Mouse (Mus musculus): ENCODE data around the gene Hip1.
A peak's percentile ranks its signal among the peaks of the same experiment; 100 is the strongest.

The Hip1 gene

DNA sequence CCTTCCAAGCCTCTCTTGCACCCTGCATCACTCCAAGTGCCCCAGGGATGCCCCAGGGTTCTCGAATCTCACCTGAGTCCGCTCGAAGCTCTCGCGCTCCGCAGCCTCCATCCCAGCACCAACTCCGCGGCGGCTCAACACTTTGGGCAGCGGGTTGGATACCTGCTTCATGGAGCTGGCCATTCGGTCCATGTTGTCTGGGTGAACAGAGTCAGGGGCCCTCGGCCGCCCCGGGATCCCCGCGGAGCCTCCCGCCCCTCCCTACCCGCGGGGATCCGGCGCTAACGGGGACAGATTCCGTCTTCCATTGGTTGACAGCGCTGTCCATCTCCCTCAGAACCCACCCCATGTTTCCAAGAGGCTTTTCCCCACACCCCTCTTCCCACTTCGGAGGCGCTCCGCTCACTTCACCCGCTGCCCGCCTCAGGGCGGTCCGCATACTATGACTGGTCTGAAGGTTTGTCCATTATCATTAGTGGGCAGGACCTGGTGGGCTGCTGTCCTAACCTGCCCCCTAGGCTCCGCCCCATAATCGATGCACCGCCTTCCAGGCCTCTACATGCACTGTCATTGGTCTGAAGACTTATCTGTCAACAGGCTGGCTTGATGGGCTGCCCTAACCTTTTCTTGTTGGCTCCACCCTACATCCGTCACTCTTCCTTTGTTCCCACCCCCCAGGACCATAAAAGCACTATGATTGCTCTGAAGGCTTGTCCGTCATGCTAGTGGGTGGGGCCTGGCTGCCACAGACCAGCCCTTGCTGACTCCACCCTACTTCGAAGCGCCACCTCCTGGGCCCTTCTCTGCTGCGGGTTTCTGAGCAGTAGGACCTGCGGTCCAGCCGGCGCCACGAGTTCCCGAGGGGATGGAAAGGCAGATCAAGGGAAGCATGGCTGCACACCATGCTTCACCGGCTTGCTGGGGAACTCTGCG, at the start of gene Hip1:
TSS of gene Hip1 (minus strand) at position 256 of the 933 bp plus-strand sequence.
- DNase-seq (ENCODE audit: low spot score), result peak; percentile 81

DNA sequence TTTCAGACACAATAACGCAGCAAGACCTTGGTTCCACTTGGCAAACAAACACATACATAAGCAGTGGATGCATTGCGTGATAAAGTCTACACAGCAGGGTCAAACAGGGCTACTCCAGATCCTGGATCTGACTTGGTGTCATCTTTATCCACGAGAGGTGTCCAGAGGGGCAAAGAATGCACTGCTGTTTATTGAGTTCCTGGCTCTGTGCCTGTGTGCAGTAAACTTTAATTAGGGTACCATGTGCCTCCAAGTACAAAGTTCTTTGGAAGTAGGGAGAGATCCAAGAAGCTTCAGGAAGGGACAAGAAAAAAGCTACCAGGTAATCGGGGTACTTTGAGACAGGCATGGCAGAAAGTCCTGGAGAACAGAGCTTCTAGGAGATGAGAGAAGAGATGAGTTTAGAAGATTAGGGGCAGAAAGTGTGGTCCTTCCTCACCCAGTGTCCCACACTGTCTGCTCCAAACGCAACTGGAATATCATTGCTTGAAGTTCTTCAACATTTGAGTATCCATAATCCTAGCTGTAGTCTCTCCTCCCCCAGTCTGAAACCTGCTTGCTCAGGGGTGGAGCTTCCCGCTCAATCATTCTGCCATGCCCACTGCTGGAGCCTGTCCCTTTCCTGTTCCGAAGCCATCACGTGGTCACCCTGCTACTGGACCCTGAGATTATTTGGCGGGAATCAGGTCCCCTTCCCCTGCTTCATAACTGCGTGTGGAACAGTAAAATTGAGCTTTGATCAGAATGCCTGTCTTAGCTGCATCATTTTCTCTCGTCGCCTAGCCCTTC, 45.3 kb upstream of the Hip1 start:
- no peak for DNase-seq (ENCODE audit: low spot score)

DNA sequence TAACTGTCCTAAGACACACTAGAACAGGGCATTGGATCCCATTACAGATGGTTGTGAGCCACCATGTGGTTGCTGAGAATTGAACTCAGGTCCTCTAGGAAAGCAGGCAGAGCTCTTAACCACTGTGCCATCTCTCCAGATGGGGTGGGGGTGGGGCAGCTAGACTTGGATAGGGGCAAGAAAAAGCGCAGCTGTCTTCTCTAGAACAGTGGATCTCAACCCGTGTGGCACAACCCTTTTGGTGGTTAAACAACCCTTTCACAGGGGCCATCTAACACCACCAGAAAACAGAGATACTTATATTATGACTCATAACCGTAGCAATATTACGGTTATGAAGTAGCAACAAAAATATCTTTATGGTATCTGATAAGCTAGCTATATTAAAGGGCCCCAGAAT, 42.8 kb upstream of the Hip1 start:
- no peak for DNase-seq (ENCODE audit: low spot score)

DNA sequence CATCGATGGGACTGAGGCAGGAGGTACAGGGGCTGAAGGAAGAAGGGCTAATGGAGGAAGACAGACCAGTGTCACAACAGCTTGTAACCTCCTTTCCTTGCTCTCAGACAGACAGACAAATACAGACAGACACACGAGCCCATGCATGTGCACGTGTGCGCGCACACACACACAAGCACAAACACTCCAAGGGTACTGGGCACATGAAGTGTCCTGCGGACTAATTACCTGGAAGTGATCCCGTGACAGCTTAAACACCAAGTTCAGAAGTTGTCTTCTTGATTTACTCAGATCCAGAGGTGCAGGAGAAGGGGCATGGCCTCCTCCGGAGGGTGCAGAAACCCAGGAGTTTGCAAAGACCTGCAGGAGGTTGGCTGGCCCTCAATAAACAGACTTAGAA, 40.8 kb upstream of the Hip1 start:
- DNase-seq (ENCODE audit: low spot score), result no peak

DNA sequence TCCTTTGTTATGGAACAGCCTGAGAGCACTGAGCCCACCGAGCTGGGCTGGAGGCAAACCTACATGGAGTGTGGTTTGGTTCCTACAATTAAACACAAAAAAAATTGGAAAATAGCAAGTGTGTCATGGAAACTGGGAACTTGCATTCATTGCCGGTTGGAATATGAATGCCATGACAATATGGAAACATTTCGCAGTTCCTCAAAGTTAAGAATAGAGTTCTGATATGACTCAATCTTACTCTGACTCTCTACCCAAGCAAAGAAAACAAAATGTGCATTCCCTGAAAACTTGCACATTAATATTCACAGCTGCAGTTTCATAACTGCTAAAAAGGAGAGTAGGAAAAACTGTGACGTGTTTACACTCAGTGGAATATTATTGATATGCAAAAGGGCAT, 37.4 kb upstream of the Hip1 start:
- DNase-seq (ENCODE audit: low spot score), result no peak

DNA sequence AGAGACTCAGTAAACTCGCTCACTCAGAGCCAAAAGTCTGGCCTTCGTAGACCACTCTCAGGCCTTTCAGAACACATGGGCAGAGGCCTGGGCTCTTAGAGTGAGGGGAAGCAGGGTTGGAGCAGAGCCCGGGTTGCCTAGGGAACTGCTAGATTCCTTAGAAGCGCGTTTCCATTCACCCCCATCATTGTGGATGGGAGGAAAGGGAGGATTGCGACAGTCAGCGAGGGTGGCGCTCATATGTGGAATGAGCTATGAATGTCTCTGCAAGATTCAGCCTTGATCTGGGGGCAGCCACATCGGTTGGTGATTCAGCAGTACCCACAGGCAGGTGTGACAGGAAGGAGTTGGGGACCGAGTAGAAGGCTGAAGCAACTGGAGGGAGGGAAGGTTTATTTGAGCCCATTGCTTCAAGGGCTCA, 34.4 kb upstream of the Hip1 start:
- no peak for DNase-seq (ENCODE audit: low spot score)

DNA sequence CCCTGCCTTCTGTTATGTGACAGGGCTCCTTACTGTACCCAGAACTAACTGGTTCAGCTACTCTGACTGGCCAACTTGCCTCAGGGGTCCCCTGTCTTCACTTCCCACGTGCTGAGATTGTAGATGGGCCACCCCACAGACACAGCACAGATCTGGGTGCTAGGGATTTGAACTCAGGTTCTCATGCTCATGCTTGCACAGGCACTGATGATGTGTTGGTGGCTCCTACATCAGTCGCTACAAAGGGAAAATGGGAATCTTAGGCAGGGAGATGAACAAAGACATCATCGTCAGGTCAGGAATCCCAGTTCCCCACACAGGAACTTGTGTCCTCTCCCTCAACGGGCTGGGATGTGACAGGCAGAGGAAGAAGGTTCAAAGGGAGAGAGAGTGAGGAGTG, 31.1 kb upstream of the Hip1 start:
- no peak for DNase-seq (ENCODE audit: low spot score)

DNA sequence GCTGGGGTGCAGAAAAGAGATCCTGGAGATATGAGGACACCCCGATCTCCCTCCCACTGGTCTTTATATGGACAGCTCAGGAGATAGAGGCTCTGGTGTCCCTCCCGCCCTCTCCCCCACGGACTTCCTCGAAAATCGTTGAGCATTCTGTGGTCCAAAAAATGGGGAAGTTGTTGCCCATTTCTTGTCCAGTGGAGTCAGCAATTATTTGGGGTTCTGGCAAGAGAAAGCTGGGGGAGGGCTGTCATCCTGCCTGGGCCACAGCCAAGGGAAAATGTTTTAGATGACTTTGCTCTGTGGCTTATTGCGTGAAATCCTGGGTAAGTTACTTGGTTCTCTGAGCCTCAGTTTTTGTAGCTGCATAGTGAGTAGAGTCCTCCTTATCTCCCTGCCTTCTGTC, 28.1 kb upstream of the Hip1 start, which contains the start of gene Ccl24:
TSS of gene Ccl24 (minus strand) at position 44 of the 400 bp plus-strand sequence.
- no peak for DNase-seq (ENCODE audit: low spot score)

DNA sequence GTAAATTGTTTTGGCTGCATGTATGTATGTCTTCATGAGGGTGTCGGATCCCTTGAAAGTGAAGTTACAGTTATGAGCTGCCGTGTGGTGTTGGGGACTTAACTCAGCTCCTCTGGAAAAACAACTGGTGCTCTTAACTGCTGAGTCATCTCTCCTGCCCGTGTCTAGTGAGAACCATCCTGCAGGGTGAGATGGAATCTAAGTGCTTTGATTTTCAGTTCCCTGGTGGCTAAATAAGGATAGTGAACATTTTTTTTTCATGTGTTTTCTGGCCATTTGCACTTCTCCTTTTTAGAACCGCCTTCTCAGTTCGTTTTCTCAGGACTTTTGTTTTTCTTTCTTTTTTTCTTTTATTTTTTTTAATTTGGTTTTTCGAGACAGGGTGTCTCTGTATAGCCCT, 23.8 kb upstream of the Hip1 start:
- no peak for DNase-seq (ENCODE audit: low spot score)

DNA sequence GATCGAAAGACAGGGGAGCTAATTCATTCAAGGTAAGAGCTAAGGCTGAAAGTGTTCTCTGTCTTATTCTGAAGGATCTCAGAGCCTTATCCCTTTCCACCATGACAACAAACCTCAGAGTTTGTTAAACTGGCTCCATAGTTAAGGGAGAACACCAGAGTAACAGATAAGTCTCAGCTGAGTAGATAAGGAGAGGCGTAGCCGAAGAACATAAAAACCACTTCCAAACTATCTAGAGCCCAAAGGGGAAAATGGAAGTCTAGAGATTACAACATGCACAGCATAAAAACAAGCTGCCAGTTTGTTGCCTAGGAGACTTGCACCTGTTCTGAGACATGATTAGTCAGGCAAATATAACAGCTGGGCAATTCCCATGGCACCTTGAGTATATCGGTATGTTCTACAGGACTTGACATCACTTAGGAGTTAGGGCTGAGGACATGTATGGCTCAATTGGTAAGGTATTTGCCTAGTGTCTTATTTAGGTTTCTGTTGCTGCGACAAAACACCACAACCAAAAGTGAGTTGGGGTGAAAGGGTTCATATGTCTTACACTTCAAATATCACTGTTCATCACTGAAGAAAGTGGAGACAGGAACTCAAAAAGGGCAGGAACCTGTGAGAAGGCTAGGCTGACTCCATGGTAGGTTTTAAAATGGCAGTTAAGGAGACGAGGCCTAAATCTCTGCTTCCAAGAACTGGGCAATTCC, 22.8 kb upstream of the Hip1 start:
- no peak for DNase-seq (ENCODE audit: low spot score)

DNA sequence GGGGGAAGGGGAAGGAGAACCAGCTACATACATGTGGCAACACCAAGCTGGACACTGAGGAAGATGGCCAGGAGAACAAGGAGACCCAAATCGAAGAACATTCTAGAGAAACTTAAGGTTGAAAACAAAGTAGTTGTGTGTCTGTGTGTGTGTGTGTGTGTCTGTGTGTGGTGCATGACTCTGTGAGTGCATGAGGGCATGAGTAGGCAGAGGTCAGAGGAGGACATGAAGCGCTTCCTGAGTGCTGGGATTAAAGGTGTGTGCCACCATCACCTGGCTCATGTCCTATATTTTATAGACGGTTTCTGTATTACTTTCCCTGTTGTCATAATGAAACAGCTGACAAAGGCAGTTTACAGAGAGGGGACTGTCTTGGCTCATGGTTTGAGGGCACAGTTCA, 18.5 kb upstream of the Hip1 start, which contains the start of gene Ccl26:
TSS of gene Ccl26 (minus strand) at position 101 of the 400 bp plus-strand sequence.
- DNase-seq (ENCODE audit: low spot score), result no peak

DNA sequence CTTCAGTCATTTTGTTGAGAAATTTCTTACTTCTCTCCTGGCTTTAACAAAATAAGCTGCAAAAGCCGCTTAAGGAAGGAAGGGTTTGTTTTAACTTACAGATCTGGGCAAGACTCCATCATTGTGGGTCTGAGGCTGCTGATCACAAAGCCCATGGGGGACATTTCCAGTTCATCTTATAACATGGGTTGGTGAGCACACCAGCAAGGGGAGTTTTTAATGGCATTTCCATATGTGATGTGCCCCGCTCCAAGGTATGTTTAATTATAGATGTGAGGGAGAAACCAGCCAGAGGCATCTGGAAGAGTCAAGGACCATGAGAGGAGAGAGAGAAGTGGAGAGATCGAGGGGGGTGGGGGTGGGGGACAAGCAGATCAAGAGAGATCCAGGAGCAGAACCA, 12.8 kb upstream of the Hip1 start:
- DNase-seq (ENCODE audit: low spot score), result no peak

DNA sequence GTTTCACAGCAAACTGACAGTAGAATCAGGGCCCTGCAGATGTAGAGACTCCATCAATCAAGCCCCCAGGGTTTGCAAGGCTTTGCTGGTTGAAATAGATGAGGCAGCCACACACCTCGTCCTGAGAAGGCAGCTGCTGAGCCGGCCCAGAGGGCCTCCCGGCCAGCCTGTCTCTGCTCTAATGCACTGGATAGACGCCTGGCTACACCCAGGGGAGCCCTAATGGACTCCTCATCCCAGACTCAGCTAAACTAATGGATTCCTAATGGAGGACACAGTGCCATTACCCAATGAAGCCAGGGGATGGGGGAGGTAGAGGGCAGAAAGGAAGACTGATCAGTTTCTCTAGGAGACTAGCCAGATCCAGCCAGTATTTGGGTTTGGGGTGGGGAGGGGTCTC, 12.1 kb upstream of the Hip1 start:
- no peak for DNase-seq (ENCODE audit: low spot score)

DNA sequence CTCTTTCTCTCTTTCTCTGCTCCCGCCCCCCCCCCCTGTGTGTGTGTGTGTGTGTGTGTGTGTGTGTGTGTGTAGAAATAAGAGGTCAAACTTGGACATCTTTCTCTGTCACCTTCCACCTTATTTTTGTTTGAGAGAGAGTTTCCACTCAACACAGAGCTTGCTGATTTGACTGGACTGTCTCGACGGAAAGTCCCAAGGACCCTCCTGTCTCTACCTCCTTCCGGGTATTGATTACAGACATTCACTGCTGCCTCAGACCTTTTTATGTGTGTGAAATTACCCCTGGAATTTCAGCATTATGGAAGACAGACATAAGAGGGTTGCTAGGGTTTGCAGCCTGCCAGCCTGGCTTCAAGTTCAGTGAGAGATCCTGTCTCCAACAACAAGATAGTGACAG, 11.3 kb upstream of the Hip1 start:
- no peak for DNase-seq (ENCODE audit: low spot score)

DNA sequence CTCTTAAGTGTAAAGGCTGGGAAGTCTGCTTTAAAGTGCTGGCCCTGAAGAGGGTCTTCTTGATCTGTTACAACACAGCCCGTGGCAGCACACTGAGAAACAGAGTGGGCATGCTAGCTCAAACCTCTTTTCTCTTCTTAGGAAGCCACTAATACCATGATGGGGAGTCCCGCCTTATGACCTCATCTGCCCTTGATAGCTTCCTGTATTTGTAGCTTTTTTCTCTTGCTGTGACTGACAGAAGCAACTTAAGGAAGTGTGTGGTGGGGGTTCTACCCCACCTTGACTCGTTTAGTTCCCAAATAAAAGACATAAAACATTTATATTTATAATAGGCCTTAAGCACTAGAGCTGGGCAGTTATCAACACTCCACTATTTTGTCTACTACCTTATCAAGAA, 6.7 kb upstream of the Hip1 start:
- DNase-seq (ENCODE audit: low spot score), result no peak

DNA sequence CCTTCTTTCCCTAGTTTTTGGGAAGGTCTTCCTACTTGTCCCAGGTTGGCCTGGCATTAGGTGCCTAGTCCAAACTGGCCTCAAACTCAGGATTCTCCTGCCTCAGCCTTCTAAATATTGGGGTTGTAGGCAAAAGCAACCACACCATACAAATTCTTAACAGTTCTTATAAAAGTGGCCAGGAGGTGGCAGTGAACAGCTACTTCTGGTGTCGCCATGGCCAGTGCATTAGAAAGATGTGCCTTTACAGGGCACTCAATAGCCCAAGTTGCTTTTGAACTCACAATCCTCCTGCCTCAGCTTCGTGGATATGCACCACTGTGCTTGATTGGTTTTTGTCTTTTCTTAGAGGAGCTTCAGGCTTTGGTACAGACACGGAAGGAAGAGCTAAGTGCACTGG, 6.0 kb upstream of the Hip1 start:
- no peak for DNase-seq (ENCODE audit: low spot score)

DNA sequence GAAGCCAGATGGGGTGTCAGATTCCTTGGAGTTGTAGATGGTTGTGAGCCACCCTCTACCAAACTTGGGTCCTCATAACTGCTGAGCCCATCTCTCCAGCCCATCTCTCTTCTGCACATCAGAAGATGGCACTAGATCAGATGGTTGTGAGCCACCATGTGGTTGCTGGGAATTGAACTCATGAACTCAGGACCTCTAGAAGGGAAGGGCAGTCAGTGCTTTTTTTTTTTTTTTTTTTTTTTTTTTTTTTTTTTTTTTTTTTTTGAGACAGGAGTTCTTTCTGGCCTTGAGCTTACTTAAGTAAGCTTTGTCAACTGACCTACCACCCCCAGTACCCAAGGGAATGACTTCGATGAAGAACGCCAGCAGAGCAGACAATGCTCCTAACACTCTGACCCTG, 3.1 kb upstream of the Hip1 start:
- DNase-seq (ENCODE audit: low spot score), result no peak

DNA sequence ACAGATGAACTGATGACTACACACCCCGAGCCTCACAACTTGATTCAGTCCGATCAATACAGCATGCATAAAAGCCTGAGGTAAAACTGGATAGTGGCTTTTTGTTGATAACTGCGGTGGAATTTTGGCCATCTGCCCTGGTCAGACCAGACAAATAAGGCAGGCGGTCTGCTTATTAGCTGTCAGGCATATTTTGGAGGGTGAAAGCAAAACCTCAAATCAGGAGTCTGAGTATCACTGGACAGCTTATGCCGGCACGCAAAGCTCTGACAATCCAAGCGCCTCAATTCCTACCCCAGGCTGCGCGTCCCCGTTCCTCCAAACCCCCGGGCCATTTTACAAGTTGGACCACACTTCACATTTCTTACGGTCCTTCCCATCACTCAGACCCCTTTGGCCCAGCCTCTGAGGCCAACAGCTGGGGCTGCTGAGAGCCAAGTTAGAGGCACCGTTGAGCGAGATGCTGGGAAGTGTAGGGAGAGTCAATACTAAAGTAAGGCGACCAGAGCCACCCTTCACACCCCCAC, 825 bp downstream of the Hip1 start:
- DNase-seq (ENCODE audit: low spot score), result no peak

DNA sequence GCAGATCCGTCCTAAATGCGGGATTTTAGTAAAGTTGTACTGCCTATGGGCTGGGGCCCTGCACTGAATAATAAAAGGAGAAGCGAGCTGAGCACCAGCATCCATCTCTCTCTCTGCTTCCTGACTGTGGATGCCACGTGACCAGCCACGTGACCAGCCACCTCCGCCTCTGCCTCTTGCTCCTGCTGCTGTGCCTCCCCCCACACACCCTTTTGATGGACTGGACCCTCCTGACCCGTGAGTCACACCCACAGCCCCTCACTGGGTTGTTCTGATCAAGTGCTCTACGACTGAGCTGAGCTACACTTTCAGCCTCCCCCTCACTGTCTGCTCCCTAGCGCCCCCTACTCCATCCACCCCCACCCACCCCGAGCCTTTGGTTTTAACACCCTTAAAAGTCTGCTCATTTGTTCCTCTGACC, 7.1 kb downstream of the Hip1 start:
- DNase-seq (ENCODE audit: low spot score), result peak; percentile 30

DNA sequence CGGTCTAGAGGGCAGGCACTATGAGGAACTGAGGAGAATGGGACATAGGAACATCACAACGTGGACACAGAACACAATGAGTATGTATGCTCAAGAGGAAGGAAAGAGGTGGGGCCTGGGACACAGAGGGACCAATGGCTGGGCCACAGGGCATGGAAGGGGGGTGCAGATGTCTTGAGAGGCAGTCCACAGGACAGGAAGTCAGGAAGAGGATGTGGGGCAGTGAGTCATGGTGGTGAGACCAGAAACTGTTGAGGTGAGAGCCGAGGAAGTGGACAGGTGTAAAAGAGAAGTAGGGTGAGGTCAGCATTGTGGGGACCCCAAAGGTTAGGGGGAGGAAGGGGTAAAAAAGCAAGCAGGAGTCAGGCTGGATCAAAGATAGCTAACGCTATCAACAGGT, 7.6 kb downstream of the Hip1 start:
- DNase-seq (ENCODE audit: low spot score), result peak; percentile 31

DNA sequence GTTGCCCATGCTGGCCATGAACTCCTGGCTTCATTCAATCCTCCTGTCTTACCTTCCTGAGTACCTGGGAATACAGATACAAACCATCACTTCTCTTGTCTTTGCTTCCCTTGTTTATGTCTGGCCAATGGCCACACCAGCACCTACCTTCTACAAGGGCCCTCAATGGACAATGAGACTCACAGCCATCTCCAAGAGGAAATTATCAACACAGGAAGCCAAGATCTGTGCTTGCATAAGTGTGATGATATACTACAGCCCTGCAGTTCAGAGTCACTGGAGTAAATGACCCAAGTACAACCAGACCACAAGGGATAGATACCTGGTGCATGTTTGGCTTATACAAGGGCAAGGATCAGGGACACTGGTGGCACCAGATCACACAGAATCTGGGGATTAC, 9.1 kb downstream of the Hip1 start:
- no peak for DNase-seq (ENCODE audit: low spot score)

DNA sequence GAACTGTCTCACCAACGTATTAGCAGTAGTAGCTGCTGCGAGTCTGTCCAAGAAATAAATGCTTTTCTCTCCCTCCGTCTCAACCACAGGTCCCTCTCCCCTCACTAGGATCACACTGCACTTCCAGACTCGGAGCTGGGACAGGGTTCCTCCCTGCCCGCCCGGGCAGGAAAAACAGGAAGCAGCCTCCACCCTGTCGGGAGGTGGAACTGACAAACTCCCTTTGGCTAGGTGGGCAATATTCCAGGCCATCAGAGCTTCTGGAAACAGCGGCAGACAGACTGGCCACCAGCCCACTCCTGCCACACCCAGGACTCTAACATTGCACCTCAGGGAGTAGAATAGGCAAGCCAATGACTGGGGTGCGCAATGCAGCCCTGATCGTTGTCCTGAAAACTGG, 11.5 kb downstream of the Hip1 start:
- no peak for DNase-seq (ENCODE audit: low spot score)
